In genomic region chr19:45350456-45350855, GRCm38 (mm10) we compare ENCODE assay signal across 22 mouse cellular contexts. TPM values are rescaled to one million over a fixed set of nuclear protein-coding genes. Genes with fewer than 3 reads are reported as not detected.
DNase-seq lines count a peak whose midpoint lies in the region; ATAC-seq and TF ChIP-seq lines count a peak whose summit lies in the region.
"Had no signal": no experiment of that assay in that cellular context is flagged by ENCODE, and none has a peak within 500 bp of the region (broad histone marks: within the 10 kb centered on the region; RNA-seq: fewer than 3 reads in every experiment).

No protein-coding gene starts in this region.

- no peaks in the 10 kb centered on the region for H3K27me3 ChIP-seq in heart, embryonic 12.5 days (replicated peaks)
- H3K27me3 ChIP-seq in heart, postnatal 0 days (ENCODE audit: control insufficient read depth, insufficient read depth, low read length): no peaks in the 10 kb centered on the region
- H3K27me3 ChIP-seq: forebrain, embryonic 13.5 days; hindbrain, embryonic 13.5 days had no signal

- H3K27ac ChIP-seq in heart, embryonic 12.5 days (ENCODE audit: poor library complexity, severe bottlenecking): no peak overlapping the region
- no peak overlapping the region for H3K27ac ChIP-seq in heart, postnatal 0 days (ENCODE audit: low read depth)
- H3K27ac ChIP-seq: forebrain, embryonic 13.5 days; hindbrain, embryonic 13.5 days; kidney, postnatal 0 days; liver, embryonic 15.5 days had no signal

- H3K4me3 ChIP-seq in heart, embryonic 12.5 days: no peak overlapping the region
- H3K4me3 ChIP-seq in heart, postnatal 0 days (ENCODE audit: low read depth, low read length): peak overlapping the region; percentile 5; the same call in 1 of the 2 replicates
- H3K4me3 ChIP-seq: forebrain, embryonic 13.5 days; hindbrain, embryonic 13.5 days; liver, embryonic 15.5 days had no signal

- no peaks in the 10 kb centered on the region for H3K4me1 ChIP-seq in heart, embryonic 12.5 days (replicated peaks)
- H3K4me1 ChIP-seq in heart, postnatal 0 days (ENCODE audit: control insufficient read depth, insufficient read depth): no peaks in the 10 kb centered on the region
- H3K4me1 ChIP-seq: forebrain, embryonic 13.5 days; liver, embryonic 15.5 days had no signal

- H3K9me3 ChIP-seq in heart, embryonic 12.5 days (replicated peaks): no peaks in the 10 kb centered on the region
- no peaks in the 10 kb centered on the region for H3K9me3 ChIP-seq in heart, postnatal 0 days (replicated peaks; ENCODE audit: control insufficient read depth, low read length)
- H3K9me3 ChIP-seq: forebrain, embryonic 13.5 days; hindbrain, embryonic 13.5 days; liver, embryonic 15.5 days had no signal

- DNase-seq in heart, postnatal 36 days: no peak
- DNase-seq in heart, postnatal 0 days (ENCODE audit: low spot score): no peak
- no peak for DNase-seq in heart, postnatal 25 days (ENCODE audit: low spot score)
- peak; percentile 6 for DNase-seq in thymus, postnatal 14 days
- no peak for DNase-seq in thymus, adult 18-20 months
- DNase-seq in cerebellum, adult 9-11 months: no peak
- DNase-seq: adrenal gland, postnatal 10 days; cerebellum, adult 8-10 months; cerebellum, postnatal 36 days; gastrocnemius, postnatal 25 days; heart, postnatal 4 days; kidney, adult 8-10 months; layer of hippocampus, postnatal 36 days; left cerebral cortex, postnatal 4 days; midbrain, embryonic 14.5 days had no signal

- no peak for ATAC-seq in heart, embryonic 12.5 days (ENCODE audit: insufficient number of reproducible peaks, low FRiP score)
- ATAC-seq in heart, postnatal 0 days (ENCODE audit: insufficient read depth, low read depth): no peak
- ATAC-seq: CD4-positive, CD25-positive, alpha-beta regulatory T cell, adult 4 months; forebrain, embryonic 13.5 days; intestine, embryonic 16.5 days had no signal

- H3K36me3 ChIP-seq in heart, embryonic 12.5 days: no peaks in the 10 kb centered on the region
- no peaks in the 10 kb centered on the region for H3K36me3 ChIP-seq in heart, postnatal 0 days (replicated peaks; ENCODE audit: control insufficient read depth, insufficient read depth, low read length)
- H3K36me3 ChIP-seq: hindbrain, embryonic 13.5 days; liver, embryonic 15.5 days had no signal

- peak overlapping the region; percentile 40 for H3K4me2 ChIP-seq in heart, embryonic 12.5 days
- H3K4me2 ChIP-seq in heart, postnatal 0 days (ENCODE audit: low read depth, low read length): peak overlapping the region; percentile 37
- H3K4me2 ChIP-seq: forebrain, embryonic 13.5 days; hindbrain, embryonic 13.5 days; liver, embryonic 15.5 days had no signal

- TF ChIP-seq CTCF in heart, postnatal 0 days (IDR thresholded peaks at IDR 0.05; ENCODE audit: low read depth): no peak

- intact Hi-C loops in heart, postnatal 36 days (cut with DNase I): no loop called here
- intact Hi-C loops in heart, postnatal 25 days (cut with DNase I): no loop called here

- WGBS in heart, embryonic 12.5 days: 51% methylated on average over 12 of the region's 12 CpGs
- WGBS in heart, postnatal 0 days: 52% methylated on average over 12 of the region's 12 CpGs

- no peak overlapping the region for H3K9ac ChIP-seq in heart, embryonic 12.5 days
- no peak overlapping the region for H3K9ac ChIP-seq in heart, postnatal 0 days (replicated peaks; ENCODE audit: low read depth, low read length)
- H3K9ac ChIP-seq: forebrain, embryonic 13.5 days; hindbrain, embryonic 13.5 days; liver, embryonic 15.5 days had no signal

- TF ChIP-seq EP300 in heart, postnatal 0 days (IDR thresholded peaks at IDR 0.05; ENCODE audit: low read depth): no peak

RNA-seq across cellular contexts. Expression of gene Btrc, which starts 13.1 kb away (rescaled TPM):
- polyA plus RNA-seq in heart, embryonic 12.5 days (2016; fragmentation: Nextera tagmentation; extraction: Ambion mirVana): 40.0 and 44.3 TPM in 2 replicates
- total RNA-seq in heart, postnatal 36 days (2021): 10 to 100 TPM; 18.6 to 23.5 TPM
- total RNA-seq in heart, postnatal 0 days (2014; rRNA removed; ENCODE audit: low replicate concordance): 21.1 and 28.5 TPM in 2 replicates
- 21.9 and 24.9 TPM in 2 replicates for polyA plus RNA-seq in heart, postnatal 0 days (2015; fragmentation: Nextera tagmentation; extraction: Ambion mirVana)
- 10 to 100 TPM; 15.6 to 20.4 TPM for total RNA-seq in heart, postnatal 25 days (2021)
